Mouse (Mus musculus): Measurements from ENCODE around the gene Epb41l2.

DNA sequence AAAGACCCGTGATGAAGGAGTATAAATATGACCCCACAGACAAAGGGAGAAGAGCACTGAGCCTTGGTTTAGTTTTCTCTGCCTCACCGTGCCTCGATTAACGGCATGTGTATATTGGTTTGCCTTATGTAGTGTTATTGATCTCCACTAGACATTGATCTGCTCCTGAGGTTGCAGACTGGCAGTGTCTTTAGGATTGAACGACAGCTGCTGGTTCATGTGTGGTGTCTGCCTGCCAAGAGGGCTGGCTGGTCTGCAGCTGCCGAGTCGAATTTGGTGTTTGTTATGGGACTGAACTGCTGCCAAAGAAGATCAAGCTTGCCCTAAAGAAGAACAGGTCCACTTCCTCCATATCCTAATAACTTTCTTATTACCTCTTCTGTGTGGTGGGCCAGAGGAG lies 5.2 kb upstream of the Epb41l2 start:
- no peak for TF ChIP-seq POLR2A (IDR thresholded peaks at IDR 0.05; ENCODE audit: extremely low read depth, insufficient read depth, low read length)
- TF ChIP-seq CTCF (IDR thresholded peaks at IDR 0.05; ENCODE audit: extremely low read depth, insufficient read depth, low read length) = no peak
